Mouse (Mus musculus) lung, postnatal 0 days (tissue): ENCODE measurements at regions not wholly inside any gene's neighbourhood (a gene's known extent, or its start where the extent isn't known, plus 50 kb on each side); places are given as distances from the start of the nearest gene placed in this dataset.

ENCODE experiments used
- ATAC-seq: fragments of 200-750 bp; cut with Nextera tagmentation; 2 replicates; pipeline ENCODE4 v1.8.0; 2017; ENCODE audit warnings: moderate library complexity
- DNase-seq: peaks from one replicate; pipeline ENCODE4 v3.0.0-alpha.2; 2016; ENCODE audit warnings: low spot score
- H3K27ac ChIP-seq: fragments of 300-500 bp; sonication (generic); 2 replicates; pipeline ENCODE4 v1.5.1; 2014; ENCODE audit warnings: antibody characterized with exemption, mild to moderate bottlenecking, low read length, mixed read lengths
- H3K27me3 ChIP-seq: fragments of 300-500 bp; sonication (generic); replicated peaks from 2 replicates; pipeline ENCODE4 v1.6.1; 2014; ENCODE audit warnings: low read length, mixed read lengths; ENCODE audit not compliant: insufficient read depth
- H3K36me3 ChIP-seq: fragments of 300-500 bp; sonication (generic); 2 replicates; pipeline ENCODE4 v1.6.1; 2014; ENCODE audit warnings: low read length, mixed read lengths; ENCODE audit not compliant: insufficient read depth
- H3K4me1 ChIP-seq: fragments of 300-500 bp; sonication (generic); 2 replicates; pipeline ENCODE4 v1.6.1; 2014; ENCODE audit warnings: antibody characterized with exemption, low read depth, low read length, mixed read lengths; ENCODE audit not compliant: insufficient read depth
- H3K4me2 ChIP-seq: fragments of 300-500 bp; sonication (generic); replicated peaks from 2 replicates; pipeline ENCODE4 v1.6.1; 2014; ENCODE audit warnings: low read depth, mild to moderate bottlenecking, low read length, moderate library complexity, mixed read lengths
- H3K4me3 ChIP-seq: fragments of 300-500 bp; sonication (generic); 2 replicates; pipeline ENCODE4 v1.5.1; 2014; ENCODE audit warnings: low read depth, low read length
- H3K9ac ChIP-seq: fragments of 300-500 bp; sonication (generic); replicated peaks from 2 replicates; pipeline ENCODE4 v1.6.1; 2014; ENCODE audit warnings: low read depth, mild to moderate bottlenecking
- H3K9me3 ChIP-seq: fragments of 300-500 bp; sonication (generic); 2 replicates; pipeline ENCODE4 v1.6.1; 2016; ENCODE audit warnings: low read length, mixed read lengths
- CTCF ChIP-seq: IDR thresholded peaks from 2 replicates; pipeline ENCODE4 v1.5.1; 2016; ENCODE audit warnings: antibody characterized with exemption, mild to moderate bottlenecking
- EP300 ChIP-seq: IDR thresholded peaks from 2 replicates; pipeline ENCODE4 v1.6.1; 2016; ENCODE audit warnings: antibody characterized with exemption, mild to moderate bottlenecking, control low read depth
- WGBS: fragments of 180-500 bp; shearing (Covaris S2); extraction: QIAGEN DNeasy Blood & Tissue Kit; methylation state at CpG from one replicate; pipeline ENCODE4 v1.1.7; 2014; 5-methylcytosine and 5-hydroxymethylcytosine counted together

- DNase-seq (no peak), ATAC-seq (no peak)
- no peaks in the 10 kb centered on the region for H3K9me3 ChIP-seq
- H3K9ac ChIP-seq, result no peak overlapping the region
- H3K27ac ChIP-seq, result no peak overlapping the region
- H3K4me2 ChIP-seq, result no peak overlapping the region
- H3K36me3 ChIP-seq, result no peaks in the 10 kb centered on the region
- TF ChIP-seq EP300 (no peak), CTCF (no peak)
- no peaks in the 10 kb centered on the region for H3K27me3 ChIP-seq
- WGBS, result 49% methylated on average over 2 of the region's 2 CpGs
- H3K4me1 ChIP-seq, result no peaks in the 10 kb centered on the region
- H3K4me3 ChIP-seq, result no peak overlapping the region
Measured at GRCm38 (mm10) chr7:62278492-62278891, 67.9 kb upstream of the Ndn start.

GRCm38 (mm10) chr7:62279022-62279421, 67.3 kb upstream of the Ndn start:
- TF ChIP-seq EP300 (no peak), CTCF (no peak)
- no peak for ATAC-seq

More at GRCm38 (mm10) chr7:62279022-62279421, 67.3 kb upstream of the Ndn start:
- H3K4me3 ChIP-seq, result no peak overlapping the region
- no peaks in the 10 kb centered on the region for H3K4me1 ChIP-seq
- DNase-seq, result no peak
- H3K4me2 ChIP-seq, result no peak overlapping the region
- no peaks in the 10 kb centered on the region for H3K36me3 ChIP-seq
- H3K27me3 ChIP-seq, result no peaks in the 10 kb centered on the region
- no peak overlapping the region for H3K27ac ChIP-seq
- H3K9me3 ChIP-seq, result no peaks in the 10 kb centered on the region
- 59% methylated on average over 4 of the region's 4 CpGs for WGBS
- H3K9ac ChIP-seq, result no peak overlapping the region
